Mouse (Mus musculus) brown adipose tissue, adult 24 weeks (tissue): Measurements from ENCODE around the gene Gm17660. TPM values are rescaled to one million over a fixed set of nuclear protein-coding genes. Genes with fewer than 3 reads are reported as not detected.
A peak's percentile ranks its signal among the peaks of the same experiment; 100 is the strongest.
"Not testable (repeated sequence)": the region's sequence is repeated elsewhere in the genome, so short reads cannot be mapped to it uniquely, and the experiment has no call there.

ENCODE experiments used
- H3K27ac ChIP-seq: fragments of 200-500 bp; replicated peaks from 2 replicates; pipeline ENCODE4 v1.5.1; 2012; ENCODE audit warnings: low read depth, mild to moderate bottlenecking, low read length
- H3K4me1 ChIP-seq: fragments of 200-500 bp; 2 replicates; pipeline ENCODE4 v1.6.1; 2012; ENCODE audit warnings: low read length, mixed read lengths; ENCODE audit not compliant: control insufficient read depth, insufficient read depth, insufficient read length
- H3K4me3 ChIP-seq: fragments of 200-500 bp; 2 replicates; pipeline ENCODE4 v1.5.1; 2012; ENCODE audit warnings: low read depth, mild to moderate bottlenecking, low read length, moderate library complexity; ENCODE audit not compliant: insufficient read depth
- polyA plus RNA-seq: library from polyadenylated mRNA; stranded (reverse); fragments of >200 nt; gene quantifications from 2 replicates; pipeline ENCODE4 v1.2.4, GENCODE M21; 2012; ENCODE audit not compliant: missing spikeins, insufficient read depth, insufficient read length

Gm17660 gene
- polyA plus RNA-seq, 1 experiment, result not detected

GRCm38 (mm10) chr5:104039154-104039932 lies 38.1 kb downstream of the Gm17660 start:
- Histone ChIP-seq H3K27ac (no peak overlapping the region), H3K4me1 (no peaks in the 10 kb centered on the region; the same call in 1 of the 2 replicates), H3K4me3 (no peak overlapping the region)

- Histone ChIP-seq H3K4me3 (no peak overlapping the region), H3K27ac (no peak overlapping the region), H3K4me1 (no peaks in the 10 kb centered on the region; the same call in 1 of the 2 replicates)
Observed at GRCm38 (mm10) chr5:104036686-104037085, 40.7 kb downstream of the Gm17660 start.

GRCm38 (mm10) chr5:104035824-104036223 lies 41.6 kb downstream of the Gm17660 start:
- H3K4me1 ChIP-seq, result no peaks in the 10 kb centered on the region; the same call in 1 of the 2 replicates
- no peak overlapping the region for H3K4me3 ChIP-seq
- H3K27ac ChIP-seq, result no peak overlapping the region; the same call in 1 of the 2 replicates

- no peaks in the 10 kb centered on the region; the same call in 1 of the 2 replicates for H3K4me1 ChIP-seq
- H3K4me3 ChIP-seq, result no peak overlapping the region
- H3K27ac ChIP-seq, result no peak overlapping the region
Observed at GRCm38 (mm10) chr5:104035066-104035465, 42.3 kb downstream of the Gm17660 start.

GRCm38 (mm10) chr5:104032434-104033097 lies 44.8 kb downstream of the Gm17660 start:
- H3K27ac ChIP-seq, result no peak overlapping the region
- H3K4me3 ChIP-seq, result no peak overlapping the region
- no peaks in the 10 kb centered on the region; the same call in 1 of the 2 replicates for H3K4me1 ChIP-seq

GRCm38 (mm10) chr5:104025245-104025854 lies 52.1 kb downstream of the Gm17660 start:
- H3K4me1 ChIP-seq, result peaks cover 12% of the 10 kb centered on the region
- H3K4me3 ChIP-seq, result peak overlapping the region; percentile 17; the same call in 1 of the 2 replicates
- peak overlapping the region; percentile 69 for H3K27ac ChIP-seq

GRCm38 (mm10) chr5:104024762-104025161 lies 52.6 kb downstream of the Gm17660 start:
- H3K4me3 ChIP-seq, result peak overlapping the region; percentile 14; the same call in 1 of the 2 replicates
- H3K27ac ChIP-seq, result peak overlapping the region; percentile 69
- H3K4me1 ChIP-seq, result peaks cover 15% of the 10 kb centered on the region

GRCm38 (mm10) chr5:104024193-104024592 lies 53.2 kb downstream of the Gm17660 start:
- H3K27ac ChIP-seq, result peak overlapping the region; percentile 67; the same call in 1 of the 2 replicates
- H3K4me1 ChIP-seq, result peaks cover 17% of the 10 kb centered on the region
- not testable (repeated sequence) for H3K4me3 ChIP-seq

- Histone ChIP-seq H3K27ac (peak overlapping the region; percentile 67), H3K4me1 (peaks cover 17% of the 10 kb centered on the region), H3K4me3 (no peak overlapping the region)
Observed at GRCm38 (mm10) chr5:104023289-104024020, 54.0 kb downstream of the Gm17660 start.

- peak overlapping the region; percentile 74; the same call in 1 of the 2 replicates for H3K4me3 ChIP-seq
- peaks cover 17% of the 10 kb centered on the region for H3K4me1 ChIP-seq
- H3K27ac ChIP-seq, result peak overlapping the region; percentile 83
Observed at GRCm38 (mm10) chr5:104022558-104022957, 54.9 kb downstream of the Gm17660 start.

- Histone ChIP-seq H3K4me1 (peaks cover 17% of the 10 kb centered on the region), H3K4me3 (peak within 1 kb of the TSS; percentile 74), H3K27ac (peak within 1 kb of the TSS; percentile 92)
Observed at GRCm38 (mm10) chr5:104021597-104022378, 55.6 kb downstream of the Gm17660 start, which contains the start of gene Hsd17b11. Hsd17b11 (minus strand) TSS chr5:104021919.
